Mouse (Mus musculus) C2C12 (cell line): ENCODE results near the gene Zg16.

ENCODE experiments used
- CEBPB ChIP-seq: IDR thresholded peaks from one replicate; pipeline ENCODE4 v1.6.1; 2011; ENCODE audit warnings: low read depth, mild to moderate bottlenecking, control low read depth, moderate library complexity
- CTCF ChIP-seq: IDR thresholded peaks from one replicate; pipeline ENCODE4 v1.5.1; 2011; ENCODE audit not compliant: control insufficient read depth, insufficient read depth, insufficient read length
- FOSL1 ChIP-seq: IDR thresholded peaks from one replicate; pipeline ENCODE4 v1.8.0; 2011; ENCODE audit warnings: mild to moderate bottlenecking, low read length; ENCODE audit not compliant: poor library complexity, insufficient read depth, severe bottlenecking
- MAX ChIP-seq: IDR thresholded peaks from one replicate; pipeline ENCODE4 v1.6.1; 2011; ENCODE audit warnings: mild to moderate bottlenecking, control low read depth
- USF1 ChIP-seq: IDR thresholded peaks from one replicate; pipeline ENCODE4 v1.6.1; 2011; ENCODE audit warnings: low read depth, mild to moderate bottlenecking, control low read depth, moderate library complexity

GRCm38 (mm10) chr7:127117948-127118347 is 30.8 kb upstream of the Zg16 start:
- TF ChIP-seq CTCF (no peak), CEBPB (no peak), FOSL1 (no peak), USF1 (no peak), MAX (no peak)
